Mouse (Mus musculus) spleen, embryonic (tissue): ENCODE measurements around the gene Epha10.
"Not testable (repeated sequence)": the region's sequence is repeated elsewhere in the genome, so short reads cannot be mapped to it uniquely, and the experiment has no call there.

Experiments used
- CTCF ChIA-PET: fragments of 350-600 bp; sonication (Branson Sonifier 250); formaldehyde crosslinking; loops from one replicate; lab custom pipeline; 2022; lab: Charles Lee

Epha10 gene

DNA sequence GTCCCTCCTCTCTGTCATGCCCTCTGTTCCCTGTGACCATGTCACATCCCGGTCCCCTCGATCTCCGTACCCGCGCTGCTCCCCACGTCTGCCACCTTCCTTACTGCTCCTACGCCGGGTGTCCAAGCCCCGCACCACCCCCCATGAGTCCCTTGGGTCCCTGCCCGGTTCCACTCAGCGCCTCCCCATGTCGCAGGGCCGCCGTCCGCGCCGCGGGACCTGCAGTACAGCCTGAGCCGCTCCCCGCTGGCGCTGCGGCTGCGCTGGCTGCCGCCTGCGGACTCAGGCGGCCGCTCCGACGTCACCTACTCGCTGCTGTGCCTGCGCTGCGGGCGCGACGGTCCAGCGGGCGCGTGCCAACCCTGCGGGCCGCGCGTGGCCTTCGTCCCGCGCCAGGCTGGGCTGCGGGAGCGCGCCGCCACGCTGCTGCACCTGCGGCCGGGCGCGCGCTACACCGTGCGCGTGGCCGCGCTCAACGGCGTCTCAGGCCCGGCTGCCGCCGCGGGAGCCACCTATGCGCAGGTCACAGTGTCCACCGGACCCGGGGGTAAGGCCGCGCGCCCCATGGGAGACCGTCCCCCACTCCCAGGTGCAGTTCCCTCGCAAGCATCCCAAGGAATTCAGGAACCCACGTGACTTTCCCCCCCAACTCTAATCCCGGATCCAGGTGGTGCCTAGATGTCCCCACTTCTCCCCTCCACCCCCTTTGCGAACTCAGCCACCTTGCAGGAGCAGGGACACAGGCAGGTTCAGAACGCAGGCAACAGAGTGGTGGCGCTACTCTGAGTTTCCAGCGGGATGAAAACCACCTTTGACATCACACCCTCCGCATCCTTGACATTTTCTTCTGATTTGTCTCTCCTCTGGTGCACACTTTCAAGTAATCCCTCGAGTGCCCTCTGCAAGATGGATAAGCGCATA lies 14.1 kb downstream of the Epha10 start:
- CTCF ChIA-PET: no interaction called here

DNA sequence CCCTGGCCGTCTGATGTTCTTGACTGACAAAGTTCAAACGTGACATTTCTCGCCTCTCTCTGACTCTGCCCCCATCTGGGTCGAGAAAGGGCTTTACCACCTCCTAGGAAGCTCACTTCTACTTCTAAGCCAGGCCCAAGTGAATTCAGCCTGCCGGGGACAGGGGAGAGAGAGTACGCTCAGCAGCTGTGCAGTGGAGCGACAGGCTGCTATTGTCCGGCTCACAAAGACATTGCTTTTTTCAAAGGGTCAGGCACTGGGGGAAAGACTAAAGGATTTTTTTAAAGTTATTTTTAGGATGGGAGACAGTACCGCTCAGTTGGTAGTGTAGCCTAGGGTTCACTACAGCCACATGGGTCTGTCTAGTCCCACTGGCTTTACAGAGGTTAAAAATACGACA lies 17.7 kb downstream of the Epha10 start:
- CTCF ChIA-PET: no interaction called here

DNA sequence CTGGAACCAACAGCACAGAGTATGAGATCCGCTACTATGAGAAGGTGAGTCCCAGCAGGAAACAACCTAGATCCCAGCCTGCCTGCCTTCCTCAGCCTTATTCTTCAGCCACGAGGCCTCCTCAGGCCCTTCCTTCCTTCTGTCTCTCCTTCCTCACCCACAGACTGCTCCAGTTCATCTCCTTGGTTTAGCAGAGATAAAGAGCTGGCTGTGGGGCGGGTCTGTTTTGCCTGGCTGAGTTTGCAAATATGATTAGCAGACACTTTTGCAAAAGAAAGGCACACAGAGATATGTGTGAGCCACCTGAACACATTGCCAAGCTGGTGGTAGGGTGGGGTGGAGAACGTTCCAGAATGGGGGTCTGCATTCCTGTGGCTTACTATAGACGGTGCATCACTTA lies 19.2 kb downstream of the Epha10 start:
- CTCF ChIA-PET: no interaction called here

DNA sequence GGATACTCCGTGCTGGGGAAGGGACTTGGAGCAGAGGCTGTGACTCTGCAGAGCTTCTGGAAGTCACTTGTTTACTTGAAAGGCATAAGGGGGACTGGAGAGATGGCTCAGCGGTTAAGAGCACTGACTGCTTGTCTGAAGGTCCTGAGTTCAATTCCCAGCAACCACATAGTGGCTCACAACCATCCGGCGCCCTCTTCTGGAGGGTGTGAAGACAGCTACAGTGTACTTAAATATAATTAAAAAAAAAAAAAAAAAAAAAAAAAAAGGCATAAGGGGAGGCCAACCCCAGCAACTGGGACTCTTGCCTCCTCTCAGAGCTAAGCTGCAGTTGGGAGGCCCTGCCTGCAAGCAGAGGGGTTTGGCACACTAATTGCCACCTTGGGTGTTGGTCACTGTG lies 24.7 kb downstream of the Epha10 start:
- CTCF ChIA-PET: interaction anchor here (0.6 kb wide), 1 partner anchor 140 kb away, joined by 6 read pairs; no protein-coding TSS in a partner anchor

DNA sequence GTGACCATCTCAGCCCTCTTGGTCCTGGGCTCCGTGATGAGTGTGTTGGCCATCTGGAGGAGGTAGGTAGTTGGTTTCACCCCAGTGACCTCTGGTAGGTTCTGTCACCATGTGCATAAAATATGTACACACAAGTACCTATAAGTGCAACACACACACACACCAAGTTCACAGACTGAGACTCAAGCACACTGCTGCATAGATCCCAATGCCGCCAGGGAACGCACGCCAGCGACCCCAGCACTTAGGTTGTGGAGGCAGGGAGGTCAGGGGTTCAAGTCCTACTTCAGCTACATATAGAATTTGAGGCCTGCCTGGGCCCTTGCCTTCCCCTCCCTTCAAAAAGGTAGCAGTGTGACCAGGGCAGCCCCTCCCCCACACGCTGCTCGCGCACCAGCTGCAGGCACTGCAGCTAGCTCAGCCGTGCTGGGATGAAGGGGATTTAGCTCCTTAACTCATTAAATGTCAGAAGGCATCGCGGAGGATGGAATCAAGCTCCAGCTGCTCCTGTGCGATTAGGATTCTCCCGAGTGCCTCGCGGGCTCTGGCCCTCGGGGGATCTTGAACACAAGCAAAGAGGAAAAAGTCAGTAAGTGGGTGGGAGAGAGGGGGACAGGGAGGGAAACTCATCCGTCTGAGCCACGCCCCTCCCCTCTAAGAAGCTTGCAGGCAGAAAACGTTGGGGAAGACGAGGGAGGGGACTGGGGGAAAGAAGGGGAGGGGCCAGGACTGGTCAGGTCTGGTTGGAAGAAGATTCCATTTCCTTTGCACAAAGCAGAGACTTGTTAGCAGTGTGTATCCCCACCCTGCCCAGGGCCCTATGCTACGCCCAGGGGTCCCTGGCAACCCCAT lies 25.5 kb downstream of the Epha10 start:
- CTCF ChIA-PET: no interaction called here

DNA sequence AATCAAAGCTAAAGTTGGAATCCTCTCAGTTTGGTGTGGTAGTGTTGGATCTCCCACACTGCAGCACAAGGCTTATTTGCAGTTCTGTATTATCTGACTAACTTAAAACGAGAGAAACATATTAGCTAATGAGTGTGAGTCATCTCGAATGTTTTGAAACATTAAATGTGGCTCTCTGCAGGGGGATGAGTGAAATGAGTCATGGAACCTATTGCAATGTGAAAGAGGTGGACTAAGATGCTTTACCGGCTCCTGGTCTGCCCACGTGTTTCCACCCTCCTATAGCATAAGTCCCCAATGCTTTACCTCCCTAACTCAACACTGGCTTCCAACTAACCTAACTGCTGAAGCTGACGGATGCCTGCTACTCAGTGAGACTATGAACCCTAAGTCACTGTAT lies 47.4 kb downstream of the Epha10 start:
- CTCF ChIA-PET: no interaction called here

DNA sequence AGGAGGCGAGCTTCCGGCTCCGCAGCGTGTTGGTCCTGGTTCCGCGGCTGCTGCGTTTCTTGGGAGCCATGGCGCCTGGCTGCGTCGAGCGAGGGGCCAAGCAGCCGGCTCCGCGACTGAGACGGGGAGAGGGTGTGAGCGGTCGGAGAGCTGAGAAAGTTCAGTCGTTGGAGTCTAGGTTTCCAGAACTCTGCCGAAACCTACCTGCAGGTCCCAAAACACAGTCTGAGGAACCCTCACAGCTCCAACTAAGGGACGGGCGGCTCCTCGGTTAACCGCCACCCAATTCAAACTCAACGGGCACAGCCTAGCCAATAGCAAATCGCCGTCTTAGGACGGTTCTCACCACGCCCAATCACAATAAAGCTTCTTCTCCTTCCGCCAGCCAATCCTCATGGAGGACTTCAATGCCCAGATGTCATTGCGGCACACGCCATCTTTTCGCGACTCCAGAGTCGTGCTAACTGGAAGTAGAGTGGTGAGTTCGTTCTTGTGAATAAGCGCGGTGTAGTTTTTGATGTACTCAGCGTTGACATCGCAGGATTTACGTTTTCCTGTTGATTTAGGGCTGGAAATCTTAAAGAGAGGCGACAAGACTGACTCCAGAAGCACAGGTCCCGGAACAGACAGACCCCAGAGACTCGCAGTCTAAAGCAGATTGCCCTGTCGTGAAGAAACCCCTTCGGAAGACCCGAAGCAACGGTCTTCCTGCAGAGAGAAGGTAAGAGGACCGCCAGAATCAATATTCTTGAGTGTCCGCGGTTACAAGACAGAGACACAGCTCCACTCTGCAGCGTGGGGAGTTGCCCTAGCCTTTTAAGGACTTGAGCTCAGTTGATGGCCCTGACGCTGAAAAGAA lies 56.1 kb downstream of the Epha10 start, which contains the start of gene 9930104L06Rik:
9930104L06Rik (plus strand) TSS at position 436 of the 859 bp plus-strand sequence.
- CTCF ChIA-PET: interaction anchor here (0.9 kb wide), 1 partner anchor 163 kb away, joined by 4 read pairs; no protein-coding TSS in a partner anchor

DNA sequence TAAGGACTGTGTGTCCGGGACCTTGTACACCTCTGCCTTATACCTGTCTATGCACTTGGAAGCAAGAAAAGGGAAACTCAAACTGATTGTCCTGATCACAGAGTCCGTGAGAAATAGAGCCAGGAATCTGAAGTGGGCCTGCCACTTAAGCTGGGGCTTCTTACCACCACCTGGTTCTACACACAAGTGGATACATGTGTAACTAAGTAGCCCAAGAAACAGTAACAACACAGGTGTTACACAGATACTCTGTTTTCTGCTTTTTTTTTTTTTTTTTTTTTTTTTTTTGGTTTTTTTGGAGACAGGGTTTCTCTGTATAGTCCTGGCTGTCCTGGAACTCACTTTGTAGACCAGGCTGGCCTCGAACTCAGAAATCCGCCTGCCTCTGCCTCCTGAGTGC lies 58.5 kb downstream of the Epha10 start, which contains the start of gene Cdca8:
Cdca8 (minus strand) TSS at position 101 of the 400 bp plus-strand sequence.
- CTCF ChIA-PET: not testable (repeated sequence)

DNA sequence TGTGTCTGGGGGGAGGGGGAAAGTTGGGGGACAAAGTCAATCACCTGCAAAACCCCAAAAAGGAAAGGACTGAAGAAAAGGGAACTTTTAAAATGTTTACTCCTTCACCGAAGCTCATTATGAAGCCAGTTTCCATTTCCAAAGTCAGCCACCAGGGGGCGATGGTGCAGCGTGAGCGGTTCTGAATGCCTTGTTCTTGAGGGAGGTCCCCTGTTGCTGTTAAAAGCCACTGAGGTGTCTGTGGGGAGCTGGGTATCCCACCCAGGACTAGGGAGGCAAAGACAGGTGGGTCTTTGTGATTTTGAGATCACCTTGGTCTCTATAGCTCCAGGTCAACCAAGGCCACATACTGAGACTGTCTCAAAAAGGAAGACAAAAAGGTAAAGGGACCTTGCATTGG lies 62.3 kb downstream of the Epha10 start:
- CTCF ChIA-PET: no interaction called here

DNA sequence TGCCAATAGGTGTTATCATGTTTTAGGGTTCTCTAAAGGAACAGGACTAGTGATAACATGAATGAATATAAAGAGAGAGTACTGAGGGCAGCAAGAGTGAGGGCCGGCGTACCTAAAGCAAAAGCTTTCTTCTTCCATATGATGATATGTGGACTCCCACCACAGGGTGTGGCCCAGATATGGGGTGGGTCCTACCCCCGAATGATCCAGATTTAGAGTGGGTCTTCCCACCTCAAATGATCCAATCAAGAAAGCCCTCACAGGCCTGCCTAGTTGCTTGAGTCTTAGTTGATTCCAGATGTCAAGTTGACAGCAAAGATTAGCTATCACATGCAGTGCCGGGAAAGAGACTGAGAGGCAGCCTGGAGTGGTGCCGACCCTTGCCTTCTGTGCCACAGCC lies 63.1 kb downstream of the Epha10 start:
- CTCF ChIA-PET: no interaction called here

DNA sequence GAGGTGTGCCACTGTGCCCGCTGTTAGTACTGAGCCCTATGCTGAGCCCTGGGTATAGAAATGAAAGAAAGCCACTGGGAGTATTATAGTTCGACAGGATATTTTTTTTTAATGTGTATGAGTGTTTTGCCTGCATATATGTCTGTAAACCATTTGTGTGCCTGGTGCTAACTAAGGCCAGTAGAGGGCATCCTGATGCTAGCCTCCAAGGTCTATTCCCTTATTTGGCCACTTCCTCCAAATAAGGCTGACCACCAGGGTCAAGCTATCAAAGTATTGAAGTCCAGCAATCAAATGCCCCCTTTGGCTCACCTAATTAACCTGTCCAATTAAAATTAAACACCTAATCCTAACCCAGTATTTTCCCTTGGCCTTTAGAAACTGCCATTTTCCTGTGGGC lies 64.3 kb downstream of the Epha10 start:
- CTCF ChIA-PET: no interaction called here

DNA sequence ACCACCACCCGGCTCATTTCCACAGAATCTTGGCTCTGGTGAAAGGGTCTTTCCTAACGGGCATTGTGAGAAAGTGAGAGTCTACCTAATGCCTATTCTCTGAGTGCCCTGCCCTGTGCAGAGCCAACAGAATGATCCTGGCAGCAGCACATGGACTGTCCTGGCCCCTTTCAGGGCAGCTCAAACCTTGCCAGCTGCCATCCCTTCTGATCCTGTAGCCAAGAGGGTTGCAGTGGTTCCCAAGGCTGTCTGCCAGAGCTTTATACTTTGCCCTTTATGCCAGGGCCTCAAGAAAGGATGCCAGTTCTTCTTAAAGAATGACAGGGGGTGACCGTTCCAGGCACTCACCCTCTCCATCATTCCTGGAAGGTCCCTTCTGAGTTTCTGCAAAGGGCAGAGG lies 68.8 kb downstream of the Epha10 start:
- CTCF ChIA-PET: no interaction called here

DNA sequence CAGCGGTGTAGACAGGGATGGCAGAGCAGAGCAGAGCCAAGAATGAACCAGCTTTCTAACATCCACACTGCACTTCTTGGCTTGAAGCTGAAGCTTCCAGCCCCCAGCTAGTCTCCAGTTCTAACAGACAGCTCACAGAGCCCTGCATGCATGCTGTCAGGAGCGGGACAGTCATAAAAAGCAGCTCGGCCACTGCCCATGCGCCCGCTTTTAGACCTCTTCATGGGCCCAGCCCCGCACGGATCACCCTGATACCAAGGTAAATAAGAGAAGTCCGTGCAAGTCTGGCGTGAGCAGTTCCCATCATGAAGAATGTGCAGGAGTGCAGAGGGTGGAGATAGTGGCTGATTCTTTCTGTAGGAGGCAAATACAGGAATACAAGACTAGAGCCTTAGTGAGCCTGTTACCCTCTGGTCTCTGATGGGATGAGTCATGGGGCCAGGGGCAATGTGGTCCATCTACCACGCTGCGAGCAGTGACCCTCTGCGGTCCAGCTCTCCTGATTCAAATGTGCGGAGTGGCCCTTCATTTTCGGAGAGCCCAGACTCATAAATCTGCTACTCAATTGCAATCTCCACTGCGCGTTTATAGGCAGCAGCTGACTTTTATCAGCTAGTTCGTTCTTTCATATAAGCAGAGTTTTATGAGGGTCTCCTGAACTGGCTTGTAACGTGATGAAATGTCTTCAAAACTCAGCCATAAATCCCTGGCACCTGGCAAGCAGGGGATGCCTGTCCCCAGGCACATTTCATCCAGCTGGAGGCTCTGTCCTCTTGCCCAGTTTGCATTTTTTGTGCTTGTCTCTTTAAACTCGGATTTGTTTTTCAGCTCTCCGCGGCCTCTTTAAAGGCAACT lies 69.7 kb downstream of the Epha10 start:
- CTCF ChIA-PET: no interaction called here

DNA sequence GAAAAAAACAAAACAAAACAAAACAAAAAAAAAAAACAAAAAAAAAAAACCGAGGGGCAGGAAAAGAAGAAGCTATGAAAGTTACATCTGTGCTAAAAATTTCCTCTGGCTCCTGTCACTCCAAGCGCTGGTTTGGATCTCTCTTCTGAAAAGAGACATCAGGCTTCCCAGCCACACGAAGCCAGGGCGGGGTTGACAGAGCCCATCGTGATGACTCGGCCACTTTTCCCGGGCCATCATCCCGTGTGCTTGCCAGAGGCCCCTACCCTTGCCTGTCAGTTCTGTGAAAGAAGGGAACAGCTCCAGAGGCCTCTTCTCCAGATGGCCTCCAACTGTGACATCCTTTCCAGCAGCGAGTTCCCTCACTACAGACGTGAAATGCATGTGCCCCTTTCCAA lies 70.3 kb downstream of the Epha10 start:
- CTCF ChIA-PET: no interaction called here

DNA sequence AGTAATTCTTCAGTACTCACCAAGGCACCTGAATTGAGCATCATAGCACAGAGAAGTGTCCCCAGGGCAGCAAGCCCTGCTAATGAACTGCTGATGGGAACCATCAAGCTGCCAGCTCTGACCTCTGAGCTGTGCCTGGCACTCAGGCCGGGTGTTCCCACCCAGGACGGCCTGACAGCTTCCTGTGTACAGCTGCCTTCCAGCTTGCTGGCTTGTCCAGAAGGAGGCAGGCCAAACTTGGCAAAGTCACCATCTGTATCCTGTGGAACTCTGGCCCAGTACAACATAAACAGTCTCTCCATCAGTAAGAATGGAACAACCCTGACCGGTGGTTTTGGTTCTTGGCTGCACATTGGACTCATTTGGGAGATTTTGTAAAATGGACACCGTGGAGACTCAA lies 72.8 kb downstream of the Epha10 start:
- CTCF ChIA-PET: no interaction called here

DNA sequence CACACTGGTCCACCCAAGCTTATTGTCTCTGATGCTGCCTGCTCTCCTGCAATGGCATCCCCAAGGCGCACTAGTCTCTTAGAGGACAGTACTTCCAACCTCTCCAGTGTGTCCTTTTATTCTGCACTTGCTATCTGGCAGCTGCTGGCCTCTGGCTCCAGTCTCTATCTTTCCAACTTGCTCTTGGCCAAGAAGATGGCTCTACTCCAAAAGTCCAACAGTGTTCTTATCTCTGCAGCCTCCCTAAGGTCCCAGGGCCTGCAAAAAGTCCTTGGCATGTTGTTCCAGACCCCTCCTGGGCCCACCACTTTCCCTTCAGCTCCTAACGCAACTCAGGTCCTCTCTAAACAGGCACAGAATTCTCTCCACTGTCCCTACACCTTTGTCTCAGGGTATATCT lies 76.6 kb downstream of the Epha10 start:
- CTCF ChIA-PET: no interaction called here

DNA sequence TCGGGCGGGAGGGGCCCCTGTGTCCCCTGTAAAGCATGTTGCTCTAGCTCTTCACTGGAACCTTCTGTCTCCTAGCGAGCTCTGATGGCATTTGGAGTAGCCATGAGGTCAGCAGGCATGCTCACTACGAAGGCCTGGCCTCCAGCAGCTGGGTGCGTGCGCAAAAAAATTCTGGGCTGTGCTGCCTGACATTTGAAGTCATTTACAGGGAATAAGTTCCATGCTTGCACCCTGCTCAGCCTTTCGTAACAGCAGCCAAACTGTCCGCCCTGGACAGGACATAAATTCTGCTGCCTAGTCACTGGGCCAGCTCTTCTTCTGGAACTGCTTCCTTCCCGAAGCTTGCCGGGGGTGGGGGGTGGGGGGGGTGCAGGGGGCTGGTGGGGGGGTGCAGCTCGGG lies 78.4 kb downstream of the Epha10 start:
- CTCF ChIA-PET: no interaction called here

DNA sequence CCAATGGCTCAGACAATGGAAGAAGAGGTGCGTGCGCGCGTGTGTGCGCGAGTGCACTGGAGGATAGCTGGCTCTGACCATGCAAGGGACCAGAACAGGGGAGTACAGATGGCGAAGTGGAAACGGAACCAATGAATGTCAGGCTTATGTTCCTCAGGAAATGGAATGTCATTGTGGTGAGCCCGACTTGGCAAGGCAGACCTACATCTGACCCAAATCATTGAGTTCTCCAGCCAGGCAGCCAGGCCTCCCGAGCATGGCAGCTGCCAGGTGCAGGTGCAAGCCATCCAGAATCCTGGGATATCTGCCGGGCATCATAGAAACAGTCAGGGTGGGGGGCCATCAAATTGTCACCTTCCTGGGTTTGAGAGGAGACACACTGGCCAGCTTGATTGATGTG lies 80.2 kb downstream of the Epha10 start:
- CTCF ChIA-PET: no interaction called here

DNA sequence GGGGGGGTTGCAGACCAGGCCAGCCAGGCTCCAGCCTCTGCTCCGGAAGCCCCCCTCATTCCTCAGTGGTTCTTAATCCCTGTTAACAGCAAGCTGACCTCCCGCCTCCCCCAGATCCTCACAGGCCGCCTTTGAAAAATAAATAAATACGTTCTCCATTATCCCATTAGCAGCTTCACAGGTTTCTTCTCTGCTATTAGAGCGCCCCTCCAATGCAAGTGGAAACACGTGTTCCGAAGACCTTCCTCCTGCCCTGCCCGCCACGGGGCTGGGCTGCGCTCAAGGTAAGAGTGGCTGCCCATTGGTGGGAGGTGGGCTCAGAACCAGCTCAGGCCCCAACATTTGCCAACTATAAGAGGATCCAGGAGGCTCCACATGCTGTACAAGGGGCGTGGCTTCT lies 81.9 kb downstream of the Epha10 start:
- CTCF ChIA-PET: interaction anchor here (0.6 kb wide), 1 partner anchor 322 kb away, joined by 3 read pairs; no protein-coding TSS in a partner anchor

DNA sequence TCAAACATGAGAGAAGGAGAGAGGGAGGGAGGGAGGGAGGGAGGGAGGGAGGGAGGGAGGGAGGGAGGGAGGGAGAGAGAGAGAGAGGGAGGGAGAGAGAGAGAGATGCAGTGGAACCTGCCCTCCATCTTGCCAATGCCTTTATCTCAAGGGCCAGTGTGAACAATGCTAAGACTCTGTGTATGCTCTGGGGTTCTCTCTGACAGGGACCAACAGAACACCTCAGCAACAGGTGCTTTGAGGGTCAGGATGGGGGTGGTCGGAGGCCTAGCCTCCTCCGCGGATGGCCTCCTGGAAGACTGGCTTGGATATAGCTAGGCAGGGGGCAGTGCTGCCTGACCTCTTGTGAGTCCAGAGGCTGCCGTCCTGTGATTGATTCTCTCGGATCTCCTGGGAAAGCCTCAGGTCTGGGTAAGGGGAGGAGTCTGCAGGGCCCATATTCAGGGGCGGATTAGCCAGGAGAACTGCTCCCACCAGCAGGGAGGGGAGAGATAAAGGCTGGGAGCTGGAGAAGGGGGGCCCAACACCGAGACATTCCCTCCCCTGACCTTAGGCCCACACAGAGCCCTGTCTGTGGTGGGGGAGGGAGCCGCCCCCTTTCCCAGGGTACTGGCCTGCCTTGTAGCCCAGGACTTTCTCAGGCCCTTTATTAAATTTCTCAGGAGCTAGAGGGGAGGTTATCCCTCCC lies 84.4 kb downstream of the Epha10 start:
- CTCF ChIA-PET: no interaction called here
